Comparison of ENCODE assay signal across 8 mouse cellular contexts in genomic region chr3:88607758-88608138, GRCm38 (mm10). TPM values are rescaled to one million over a fixed set of nuclear protein-coding genes. Genes with fewer than 3 reads are reported as not detected.
DNase-seq lines count a peak whose midpoint lies in the region; ATAC-seq and TF ChIP-seq lines count a peak whose summit lies in the region.

No protein-coding gene starts in this region.

- H3K36me3 ChIP-seq in kidney, adult 2 months (ENCODE audit: control insufficient read depth, insufficient read depth, low read length): no peaks in the 10 kb centered on the region
- H3K36me3 ChIP-seq in hindbrain, embryonic 13.5 days: no peaks in the 10 kb centered on the region
- no peaks in the 10 kb centered on the region for H3K36me3 ChIP-seq in midbrain, embryonic 12.5 days

- no peak for TF ChIP-seq CTCF in kidney, adult 2 months (conservative IDR thresholded peaks at IDR 0.05; ENCODE audit: insufficient read depth, insufficient read length, low read depth, low read length)

- H3K4me3 ChIP-seq in kidney, adult 2 months (ENCODE audit: insufficient read depth, low read depth, low read length): peak overlapping the region; percentile 3; the same call in 1 of the 2 replicates
- peak overlapping the region; percentile 27 for H3K4me3 ChIP-seq in hindbrain, embryonic 13.5 days
- H3K4me3 ChIP-seq in midbrain, embryonic 12.5 days: peak overlapping the region; percentile 31

- ATAC-seq in activated CD4-positive, CD25-positive, alpha-beta regulatory T cell, adult 4 months: peak; percentile 7
- ATAC-seq in hindbrain, embryonic 13.5 days (ENCODE audit: low FRiP score): peak; percentile 47
- peak; percentile 67 for ATAC-seq in midbrain, embryonic 12.5 days (ENCODE audit: low FRiP score, low read depth)

- H3K27me3 ChIP-seq in kidney, adult 2 months (replicated peaks; ENCODE audit: control insufficient read depth, insufficient read depth, low read length): no peaks in the 10 kb centered on the region
- H3K27me3 ChIP-seq in hindbrain, embryonic 13.5 days: no peaks in the 10 kb centered on the region
- H3K27me3 ChIP-seq in midbrain, embryonic 12.5 days: peaks cover 15% of the 10 kb centered on the region; the same call in 1 of the 2 replicates

- WGBS in kidney, adult 2 months: 35% methylated on average over 10 of the region's 10 CpGs
- WGBS in hindbrain, embryonic 13.5 days: 26% methylated on average over 10 of the region's 10 CpGs
- WGBS in midbrain, embryonic 12.5 days: 22% methylated on average over 10 of the region's 10 CpGs

- peaks cover 3% of the 10 kb centered on the region; the same call in 1 of the 2 replicates for H3K4me1 ChIP-seq in kidney, adult 2 months (ENCODE audit: control insufficient read depth, insufficient read depth, low read length)
- H3K4me1 ChIP-seq in hindbrain, embryonic 13.5 days (replicated peaks): peaks cover 13% of the 10 kb centered on the region
- H3K4me1 ChIP-seq in midbrain, embryonic 12.5 days: peaks cover 10% of the 10 kb centered on the region

- peak overlapping the region; percentile 56 for H3K4me2 ChIP-seq in hindbrain, embryonic 13.5 days
- peak overlapping the region; percentile 57 for H3K4me2 ChIP-seq in midbrain, embryonic 12.5 days (replicated peaks)

- DNase-seq in kidney, adult 2 months: no peak
- no peak for DNase-seq in kidney, postnatal 4 days
- DNase-seq in yolk sac, embryonic 10.5 days (ENCODE audit: low spot score): no peak
- DNase-seq in layer of hippocampus, postnatal 14 days (ENCODE audit: low spot score in 2 of 2): no peak
- DNase-seq in ovary, postnatal 14 days (ENCODE audit: low spot score): no peak

- no peaks in the 10 kb centered on the region for H3K9me3 ChIP-seq in hindbrain, embryonic 13.5 days
- no peaks in the 10 kb centered on the region for H3K9me3 ChIP-seq in midbrain, embryonic 12.5 days

- H3K27ac ChIP-seq in kidney, adult 2 months (ENCODE audit: insufficient read depth, low read depth, low read length): no peak overlapping the region
- no peak overlapping the region for H3K27ac ChIP-seq in hindbrain, embryonic 13.5 days
- no peak overlapping the region for H3K27ac ChIP-seq in midbrain, embryonic 12.5 days (replicated peaks)

- H3K9ac ChIP-seq in hindbrain, embryonic 13.5 days: peak overlapping the region; percentile 6; the same call in 1 of the 2 replicates
- H3K9ac ChIP-seq in midbrain, embryonic 12.5 days (replicated peaks): peak overlapping the region; percentile 28; the same call in 1 of the 2 replicates

- no peak for TF ChIP-seq POLR2A in kidney, adult 2 months (IDR thresholded peaks at IDR 0.05; ENCODE audit: low read depth, low read length)

RNA-seq across cellular contexts. Expression of gene Arhgef2, which starts 2.0 kb away (rescaled TPM):
- 74.5 and 80.7 TPM in 2 replicates for polyA plus RNA-seq in kidney, adult 2 months (2012; rRNA removed)
- 10 to 100 TPM; 45.7 to 54.0 TPM for polyA plus RNA-seq in activated CD4-positive, CD25-positive, alpha-beta regulatory T cell, adult 4 months (2017; shearing (Covaris generic))
- polyA plus RNA-seq in hindbrain, embryonic 13.5 days (2015; fragmentation: Nextera tagmentation; extraction: Ambion mirVana): 160 and 165 TPM in 2 replicates
- 143 and 150 TPM in 2 replicates for polyA plus RNA-seq in midbrain, embryonic 12.5 days (2016; fragmentation: Nextera tagmentation; extraction: Ambion mirVana)
- 100 to 1,000 TPM; 258 to 259 TPM for total RNA-seq in layer of hippocampus, postnatal 14 days (2021)

RNA-seq across cellular contexts. Expression of gene Ssr2, which starts 32.1 kb away (rescaled TPM):
- polyA plus RNA-seq in kidney, adult 2 months (2012; rRNA removed): 180 and 193 TPM in 2 replicates
- polyA plus RNA-seq in activated CD4-positive, CD25-positive, alpha-beta regulatory T cell, adult 4 months (2017; shearing (Covaris generic)): 100 to 1,000 TPM; 163 to 193 TPM
- polyA plus RNA-seq in hindbrain, embryonic 13.5 days (2015; fragmentation: Nextera tagmentation; extraction: Ambion mirVana): 154 and 163 TPM in 2 replicates
- 132 and 137 TPM in 2 replicates for polyA plus RNA-seq in midbrain, embryonic 12.5 days (2016; fragmentation: Nextera tagmentation; extraction: Ambion mirVana)
- 100 to 1,000 TPM; 110 to 120 TPM for total RNA-seq in layer of hippocampus, postnatal 14 days (2021)

RNA-seq across cellular contexts. Expression of gene Rxfp4, which starts 45.2 kb away (rescaled TPM):
- polyA plus RNA-seq in kidney, adult 2 months (2012; rRNA removed): 0.06 TPM in 1 of 2 replicates, not detected in the other
- not detected for polyA plus RNA-seq in activated CD4-positive, CD25-positive, alpha-beta regulatory T cell, adult 4 months (2017; shearing (Covaris generic))
- not detected in 2 replicates for polyA plus RNA-seq in hindbrain, embryonic 13.5 days (2015; fragmentation: Nextera tagmentation; extraction: Ambion mirVana)
- not detected in 2 replicates for polyA plus RNA-seq in midbrain, embryonic 12.5 days (2016; fragmentation: Nextera tagmentation; extraction: Ambion mirVana)
- total RNA-seq in layer of hippocampus, postnatal 14 days (2021): not detected

RNA-seq across cellular contexts. Expression of gene Ubqln4, which starts 54.2 kb away (rescaled TPM):
- 59.9 and 63.5 TPM in 2 replicates for polyA plus RNA-seq in kidney, adult 2 months (2012; rRNA removed)
- polyA plus RNA-seq in activated CD4-positive, CD25-positive, alpha-beta regulatory T cell, adult 4 months (2017; shearing (Covaris generic)): 10 to 100 TPM; 10.9 to 14.0 TPM
- 36.7 and 38.3 TPM in 2 replicates for polyA plus RNA-seq in hindbrain, embryonic 13.5 days (2015; fragmentation: Nextera tagmentation; extraction: Ambion mirVana)
- 64.7 and 71.2 TPM in 2 replicates for polyA plus RNA-seq in midbrain, embryonic 12.5 days (2016; fragmentation: Nextera tagmentation; extraction: Ambion mirVana)
- 10 to 100 TPM; 77.3 to 81.8 TPM for total RNA-seq in layer of hippocampus, postnatal 14 days (2021)

RNA-seq across cellular contexts. Expression of gene Lamtor2, which starts 54.9 kb away (rescaled TPM):
- polyA plus RNA-seq in kidney, adult 2 months (2012; rRNA removed): 247 and 277 TPM in 2 replicates
- polyA plus RNA-seq in activated CD4-positive, CD25-positive, alpha-beta regulatory T cell, adult 4 months (2017; shearing (Covaris generic)): 100 to 1,000 TPM; 132 to 197 TPM
- polyA plus RNA-seq in hindbrain, embryonic 13.5 days (2015; fragmentation: Nextera tagmentation; extraction: Ambion mirVana): 179 and 182 TPM in 2 replicates
- polyA plus RNA-seq in midbrain, embryonic 12.5 days (2016; fragmentation: Nextera tagmentation; extraction: Ambion mirVana): 137 and 152 TPM in 2 replicates
- total RNA-seq in layer of hippocampus, postnatal 14 days (2021): 100 to 1,000 TPM in 1 of 2 experiments, 10 to 100 TPM in 1; 96.1 to 113 TPM

Comparison
In these comparisons a context has a peak if more than half of its experiments do, and no peak if none do; other contexts are left out.
1. ATAC-seq: peak in every context shown above with its lines; median percentile 67 in midbrain, embryonic 12.5 days; 47 in hindbrain, embryonic 13.5 days; 7 in activated CD4-positive, CD25-positive, alpha-beta regulatory T cell, adult 4 months.